Mouse (Mus musculus) midbrain, embryonic 13.5 days (tissue): Measurements from ENCODE around the gene Npdc1. TPM values are rescaled to one million over a fixed set of nuclear protein-coding genes. Genes with fewer than 3 reads are reported as not detected.

Experiments used
- microRNA-seq: library from miRNA; unstranded; fragments of <30 nt; microRNA quantifications from one replicate; pipeline ENCODE4, GENCODE M21; 2016
- polyA plus RNA-seq: library from polyadenylated mRNA; unstranded; fragments of >200 nt; fragmentation: Nextera tagmentation; extraction: Ambion mirVana; gene quantifications from 2 replicates; pipeline ENCODE4 v1.2.1, GENCODE M21; 2015

Npdc1 gene
- polyA plus RNA-seq, 1 experiment from 2014 or later, result 389 TPM

Small RNA genes lying within 50 kb of the gene (microRNA-seq; reads per million reads assigned to microRNA genes)
- gene Mir3087, result not detected

Other genes with a start within 250 kb of the Npdc1 start
- 26.8 and 33.9 TPM in 2 replicates for gene Nrarp, start 218.6 kb upstream of the Npdc1 start, polyA plus RNA-seq
- gene Tor4a, start 202.5 kb upstream of the Npdc1 start, polyA plus RNA-seq, result 1.1 and 1.2 TPM in 2 replicates
- gene Nelfb, start 187.9 kb upstream of the Npdc1 start, polyA plus RNA-seq, result 113 and 117 TPM in 2 replicates
- not detected in 2 replicates for gene Stpg3, start 184.7 kb upstream of the Npdc1 start, polyA plus RNA-seq
- 0.89 TPM in 1 of 2 replicates, not detected in the other for gene Fam166a, start 180.6 kb upstream of the Npdc1 start, polyA plus RNA-seq
- gene Tubb4b, start 174.6 kb upstream of the Npdc1 start, polyA plus RNA-seq, result 362 and 392 TPM in 2 replicates
- gene Slc34a3, start 165.0 kb upstream of the Npdc1 start, polyA plus RNA-seq, result not detected in 2 replicates
- not detected in 2 replicates for gene Rnf224, start 162.6 kb upstream of the Npdc1 start, polyA plus RNA-seq
- gene Rnf208, start 157.1 kb upstream of the Npdc1 start, polyA plus RNA-seq, result 64.5 and 73.2 TPM in 2 replicates
- not detected in 2 replicates for gene Cysrt1, start 156.9 kb upstream of the Npdc1 start, polyA plus RNA-seq
- 4.9 and 5.1 TPM in 2 replicates for gene AL732309.1, start 152.5 kb upstream of the Npdc1 start, polyA plus RNA-seq
- 18.6 and 19.6 TPM in 2 replicates for gene Tmem203, start 143.9 kb upstream of the Npdc1 start, polyA plus RNA-seq
- 11.4 and 13.3 TPM in 2 replicates for gene Tprn, start 136.7 kb upstream of the Npdc1 start, polyA plus RNA-seq
- gene Ssna1, start 126.9 kb upstream of the Npdc1 start, polyA plus RNA-seq, result 205 and 216 TPM in 2 replicates
- 147 and 149 TPM in 2 replicates for gene Anapc2, start 126.9 kb upstream of the Npdc1 start, polyA plus RNA-seq
- not detected in 2 replicates for gene Tmem210, start 111.2 kb upstream of the Npdc1 start, polyA plus RNA-seq
- gene Lrrc26, start 109.4 kb upstream of the Npdc1 start, polyA plus RNA-seq, result 0.27 TPM in 1 of 2 replicates, not detected in the other
- gene Grin1, start 80.2 kb upstream of the Npdc1 start, polyA plus RNA-seq, result 17.5 and 19.0 TPM in 2 replicates
- gene Man1b1, start 67.0 kb upstream of the Npdc1 start, polyA plus RNA-seq, result 60.0 and 66.4 TPM in 2 replicates
- 19.9 and 23.7 TPM in 2 replicates for gene Dpp7, start 43.0 kb upstream of the Npdc1 start, polyA plus RNA-seq
- gene Uap1l1, start 33.7 kb upstream of the Npdc1 start, polyA plus RNA-seq, result 3.9 and 4.4 TPM in 2 replicates
- 23.1 and 25.5 TPM in 2 replicates for gene Sapcd2, start 27.0 kb upstream of the Npdc1 start, polyA plus RNA-seq
- 0.62 and 1.0 TPM in 2 replicates for gene Entpd2, start 3.5 kb upstream of the Npdc1 start, polyA plus RNA-seq
- 0.49 TPM in 1 of 2 replicates, not detected in the other for gene Fut7, start 23.9 kb downstream of the Npdc1 start, polyA plus RNA-seq
- 10.2 and 11.1 TPM in 2 replicates for gene Abca2, start 29.4 kb downstream of the Npdc1 start, polyA plus RNA-seq
- 2.7 and 4.0 TPM in 2 replicates for gene Clic3, start 57.5 kb downstream of the Npdc1 start, polyA plus RNA-seq
- gene Paxx, start 61.7 kb downstream of the Npdc1 start, polyA plus RNA-seq, result 85.7 and 92.1 TPM in 2 replicates
- gene Ptgds, start 70.7 kb downstream of the Npdc1 start, polyA plus RNA-seq, result 48.6 and 80.5 TPM in 2 replicates
- gene Lcn12, start 94.6 kb downstream of the Npdc1 start, polyA plus RNA-seq, result not detected in 2 replicates
- 120 and 122 TPM in 2 replicates for gene Fbxw5, start 101.4 kb downstream of the Npdc1 start, polyA plus RNA-seq
- 5.6 and 7.2 TPM in 2 replicates for gene C8g, start 102.4 kb downstream of the Npdc1 start, polyA plus RNA-seq
- 22.9 and 24.1 TPM in 2 replicates for gene Traf2, start 147.6 kb downstream of the Npdc1 start, polyA plus RNA-seq
- 387 and 406 TPM in 2 replicates for gene Edf1, start 158.5 kb downstream of the Npdc1 start, polyA plus RNA-seq
- gene Mamdc4, start 175.5 kb downstream of the Npdc1 start, polyA plus RNA-seq, result 3.2 and 6.8 TPM in 2 replicates
- 190 and 193 TPM in 2 replicates for gene Phpt1, start 175.9 kb downstream of the Npdc1 start, polyA plus RNA-seq
- gene Ajm1, start 182.4 kb downstream of the Npdc1 start, polyA plus RNA-seq, result 3.5 and 5.7 TPM in 2 replicates
- gene Rabl6, start 209.2 kb downstream of the Npdc1 start, polyA plus RNA-seq, result 67.2 and 75.9 TPM in 2 replicates
- 0.24 and 0.47 TPM in 2 replicates for gene Ccdc183, start 218.3 kb downstream of the Npdc1 start, polyA plus RNA-seq
- gene Tmem141, start 222.7 kb downstream of the Npdc1 start, polyA plus RNA-seq, result 27.5 and 32.3 TPM in 2 replicates
- 1.1 and 1.8 TPM in 2 replicates for gene Fcna, start 228.7 kb downstream of the Npdc1 start, polyA plus RNA-seq